Mouse (Mus musculus) heart, embryonic 14.5 days (tissue): Measurements from ENCODE around the gene 4921524J17Rik. TPM values are rescaled to one million over a fixed set of nuclear protein-coding genes. Genes with fewer than 3 reads are reported as not detected.

Experiments used
- ATAC-seq: fragments of 200-750 bp; cut with Nextera tagmentation; 2 replicates; pipeline ENCODE4 v1.8.0; 2017; ENCODE audit warnings: low read depth, moderate TSS enrichment; ENCODE audit not compliant: insufficient number of reproducible peaks, insufficient read depth, low FRiP score
- H3K27ac ChIP-seq, 2 experiments: fragments of 200-500 bp in 1 of 2; fragments of 300-500 bp in 1 of 2; sonication (generic) in 1 of 2; replicated peaks in 1 of 2; 2 replicates each; pipeline ENCODE4 v1.5.1; 2012 to 2014; ENCODE audit warnings: low read depth in 2 of 2, low read length in 2 of 2, control low read depth in 1 of 2, mild to moderate bottlenecking in 1 of 2, mixed read lengths in 1 of 2; ENCODE audit not compliant: control insufficient read depth in 1 of 2, insufficient read depth in 1 of 2
- H3K27me3 ChIP-seq: fragments of 300-500 bp; sonication (generic); 2 replicates; pipeline ENCODE4 v1.6.1; 2014; ENCODE audit warnings: mild to moderate bottlenecking, low read length, control low read depth; ENCODE audit not compliant: control insufficient read depth, insufficient read depth
- H3K36me3 ChIP-seq: fragments of 300-500 bp; sonication (generic); 2 replicates; pipeline ENCODE4 v1.6.1; 2014; ENCODE audit warnings: mild to moderate bottlenecking, control low read depth, low read length, mixed read lengths; ENCODE audit not compliant: control insufficient read depth, insufficient read depth
- H3K4me1 ChIP-seq, 2 experiments: fragments of 200-500 bp in 1 of 2; fragments of 300-500 bp in 1 of 2; sonication (generic) in 1 of 2; 2 replicates each; pipeline ENCODE4 v1.6.1; 2012 to 2014; ENCODE audit warnings: low read length in 2 of 2, control low read depth in 1 of 2, mixed read lengths in 1 of 2; ENCODE audit not compliant: control insufficient read depth in 2 of 2, insufficient read depth in 2 of 2
- H3K4me2 ChIP-seq: fragments of 300-500 bp; sonication (generic); 2 replicates; pipeline ENCODE4 v1.6.1; 2014; ENCODE audit warnings: mild to moderate bottlenecking, low read length
- H3K4me3 ChIP-seq, 2 experiments: fragments of 200-500 bp in 1 of 2; fragments of 300-500 bp in 1 of 2; sonication (generic) in 1 of 2; 2 replicates each; pipeline ENCODE4 v1.5.1; 2012 to 2014; ENCODE audit warnings: low read length in 2 of 2, mild to moderate bottlenecking in 2 of 2, control low read depth in 1 of 2, low read depth in 1 of 2, moderate library complexity in 1 of 2; ENCODE audit not compliant: control insufficient read depth in 1 of 2, insufficient read depth in 1 of 2
- H3K9ac ChIP-seq: fragments of 300-500 bp; sonication (generic); 2 replicates; pipeline ENCODE4 v1.6.1; 2014; ENCODE audit warnings: mild to moderate bottlenecking, low read length
- H3K9me3 ChIP-seq: fragments of 300-500 bp; sonication (generic); 2 replicates; pipeline ENCODE4 v1.6.1; 2016; ENCODE audit warnings: low read length, control low read depth; ENCODE audit not compliant: control insufficient read depth
- WGBS: fragments of 180-500 bp; shearing (Covaris S2); extraction: QIAGEN DNeasy Blood & Tissue Kit; methylation state at CpG from one replicate; pipeline ENCODE4 v1.1.7; 2014; 5-methylcytosine and 5-hydroxymethylcytosine counted together
- polyA plus RNA-seq: library from polyadenylated mRNA; unstranded; fragments of >200 nt; fragmentation: Nextera tagmentation; extraction: Ambion mirVana; gene quantifications from 2 replicates; pipeline ENCODE4 v1.2.1, GENCODE M21; 2014

The 4921524J17Rik gene
- polyA plus RNA-seq = 58.9 and 62.5 TPM in 2 replicates

- Histone ChIP-seq H3K27ac (peak within 1 kb of the TSS; percentile 98), H3K4me1 (peaks cover 6 to 26% of the 10 kb centered on the region in 2 experiments), H3K4me2 (peak within 1 kb of the TSS; percentile 68), H3K9me3 (no peaks in the 10 kb centered on the region), H3K4me3 (peak within 1 kb of the TSS; percentile 91 to 99), H3K9ac (peak within 1 kb of the TSS; percentile 99), H3K36me3 (no peaks in the 10 kb centered on the region), H3K27me3 (no peaks in the 10 kb centered on the region)
- under 1% methylated on average over 72 of the region's 85 CpGs for WGBS
- ATAC-seq = peak; percentile 99
These were observed at the start of gene 4921524J17Rik for GRCm38 (mm10) chr8:85432168-85433016. 4921524J17Rik (minus strand) TSS chr8:85432833.

- Histone ChIP-seq H3K36me3 (no peaks in the 10 kb centered on the region), H3K4me2 (peak overlapping the region; percentile 46; the same call in 1 of the 2 replicates), H3K9me3 (no peaks in the 10 kb centered on the region), H3K4me1 (peaks cover 3 to 4% of the 10 kb centered on the region in 2 experiments; a peak in 1 of 4 replicates), H3K4me3 (no peak overlapping the region), H3K27ac (no peak overlapping the region), H3K9ac (no peak overlapping the region), H3K27me3 (no peaks in the 10 kb centered on the region)
- WGBS = 67% methylated on average over 6 of the region's 6 CpGs
- no peak for ATAC-seq
These were observed 49.8 kb upstream of the 4921524J17Rik start for GRCm38 (mm10) chr8:85482427-85482826.

- H3K4me2 ChIP-seq = peak overlapping the region; percentile 46
- ATAC-seq = peak; percentile 35; the same call in 1 of the 2 replicates
- H3K9ac ChIP-seq = peak overlapping the region; percentile 45; the same call in 1 of the 2 replicates
- H3K36me3 ChIP-seq = no peaks in the 10 kb centered on the region
- H3K9me3 ChIP-seq = no peaks in the 10 kb centered on the region
- WGBS = 25% methylated on average over 10 of the region's 10 CpGs
- H3K4me3 ChIP-seq = no peak overlapping the region
- H3K27me3 ChIP-seq = no peaks in the 10 kb centered on the region
- peaks cover 3 to 4% of the 10 kb centered on the region in 2 experiments; a peak in 1 of 4 replicates for H3K4me1 ChIP-seq
- no peak overlapping the region for H3K27ac ChIP-seq
These were observed 49.3 kb upstream of the 4921524J17Rik start for GRCm38 (mm10) chr8:85481900-85482299.

- 83% methylated on average over 2 of the region's 2 CpGs for WGBS
- H3K9me3 ChIP-seq = no peaks in the 10 kb centered on the region
- ATAC-seq = no peak
These were observed 47.1 kb upstream of the 4921524J17Rik start for GRCm38 (mm10) chr8:85479710-85480109.

GRCm38 (mm10) chr8:85478397-85478796 is 45.8 kb upstream of the 4921524J17Rik start:
- ATAC-seq = no peak
- no peaks in the 10 kb centered on the region for H3K27me3 ChIP-seq
- H3K4me3 ChIP-seq = no peak overlapping the region
- H3K9me3 ChIP-seq = no peaks in the 10 kb centered on the region
- H3K4me2 ChIP-seq = no peak overlapping the region
- H3K36me3 ChIP-seq = no peaks in the 10 kb centered on the region
- 77% methylated on average over 2 of the region's 2 CpGs for WGBS
- H3K4me1 ChIP-seq = peaks cover 3 to 4% of the 10 kb centered on the region in 2 experiments; a peak in 1 of 4 replicates
- H3K9ac ChIP-seq = no peak overlapping the region
- no peak overlapping the region for H3K27ac ChIP-seq

More at GRCm38 (mm10) chr8:85479710-85480109, 47.1 kb upstream of the 4921524J17Rik start:
- H3K9ac ChIP-seq = no peak overlapping the region
- no peaks in the 10 kb centered on the region for H3K27me3 ChIP-seq
- H3K4me1 ChIP-seq = peaks cover 3 to 4% of the 10 kb centered on the region in 2 experiments; a peak in 1 of 4 replicates
- H3K4me3 ChIP-seq = no peak overlapping the region
- H3K36me3 ChIP-seq = no peaks in the 10 kb centered on the region
- no peak overlapping the region for H3K4me2 ChIP-seq
- H3K27ac ChIP-seq = no peak overlapping the region

GRCm38 (mm10) chr8:85476970-85477545 is 44.4 kb upstream of the 4921524J17Rik start:
- ATAC-seq = no peak
- WGBS = 27% methylated on average over 4 of the region's 4 CpGs

GRCm38 (mm10) chr8:85474924-85475323 is 42.3 kb upstream of the 4921524J17Rik start:
- Histone ChIP-seq H3K9me3 (no peaks in the 10 kb centered on the region), H3K4me1 (no peaks in the 10 kb centered on the region), H3K4me2 (no peak overlapping the region), H3K27ac (no peak overlapping the region), H3K36me3 (no peaks in the 10 kb centered on the region), H3K4me3 (no peak overlapping the region), H3K9ac (no peak overlapping the region), H3K27me3 (no peaks in the 10 kb centered on the region)
- 88% methylated on average over 3 of the region's 3 CpGs for WGBS
- ATAC-seq = no peak

More at GRCm38 (mm10) chr8:85476970-85477545, 44.4 kb upstream of the 4921524J17Rik start:
- H3K4me1 ChIP-seq = peaks cover 3 to 4% of the 10 kb centered on the region in 2 experiments; a peak in 1 of 4 replicates
- no peak overlapping the region for H3K4me3 ChIP-seq
- H3K9ac ChIP-seq = no peak overlapping the region
- H3K27ac ChIP-seq = no peak overlapping the region
- H3K27me3 ChIP-seq = no peaks in the 10 kb centered on the region
- no peak overlapping the region for H3K4me2 ChIP-seq
- H3K9me3 ChIP-seq = no peaks in the 10 kb centered on the region
- H3K36me3 ChIP-seq = no peaks in the 10 kb centered on the region
